ENCODE assay signal across 18 mouse cellular contexts in the genomic region with DNA sequence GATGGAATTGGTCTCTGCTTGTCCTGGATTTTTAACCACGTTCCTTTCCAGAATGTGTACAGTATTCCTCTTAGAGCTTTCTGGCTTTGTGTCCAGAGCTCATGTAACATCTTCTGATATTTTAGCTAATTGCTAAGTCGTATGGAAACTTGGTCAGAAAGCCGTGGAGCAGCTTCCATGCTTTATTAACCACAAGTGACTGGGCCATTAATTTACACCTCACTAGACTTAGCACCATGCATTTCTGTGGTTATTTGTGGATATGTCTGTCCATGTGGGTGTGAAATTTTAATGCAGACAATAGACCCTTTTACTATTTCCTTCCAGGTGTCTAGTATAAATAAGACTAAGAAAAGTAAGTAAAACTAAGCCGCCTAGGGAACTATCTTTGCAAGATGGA. TPM values are rescaled to one million over a fixed set of nuclear protein-coding genes. Genes with fewer than 3 reads are reported as not detected.
"Had no signal": no experiment of that assay in that cellular context is flagged by ENCODE, and none has a peak within 500 bp of the region (broad histone marks: within the 10 kb centered on the region; RNA-seq: fewer than 3 reads in every experiment).

No protein-coding gene starts in this region.

- H3K9ac ChIP-seq: neural tube, embryonic 13.5 days; neural tube, embryonic 15.5 days; stomach, embryonic 15.5 days had no signal

- DNase-seq: retina, postnatal 1 day; right cerebral cortex, adult 18-20 months; right cerebral cortex, postnatal 14 days; right cerebral cortex, postnatal 25 days; right cerebral cortex, postnatal 4 days; spleen, adult 18-20 months; thymus, adult 18-20 months; thymus, adult 2 months; thymus, postnatal 14 days; thymus, postnatal 25 days; thymus, postnatal 36 days; thymus, postnatal 4 days had no signal

- H3K4me2 ChIP-seq: neural tube, embryonic 13.5 days; neural tube, embryonic 15.5 days; stomach, embryonic 15.5 days had no signal

- H3K4me3 ChIP-seq: neural tube, embryonic 13.5 days; neural tube, embryonic 15.5 days; stomach, embryonic 15.5 days had no signal

- H3K36me3 ChIP-seq: neural tube, embryonic 13.5 days; neural tube, embryonic 15.5 days; stomach, embryonic 15.5 days had no signal

- H3K9me3 ChIP-seq: neural tube, embryonic 13.5 days; neural tube, embryonic 15.5 days; stomach, embryonic 15.5 days had no signal

- H3K27me3 ChIP-seq: neural tube, embryonic 13.5 days; neural tube, embryonic 15.5 days; stomach, embryonic 15.5 days had no signal

- H3K4me1 ChIP-seq: neural tube, embryonic 13.5 days; neural tube, embryonic 15.5 days had no signal

- H3K27ac ChIP-seq: neural tube, embryonic 13.5 days; neural tube, embryonic 15.5 days; stomach, embryonic 15.5 days; stomach, postnatal 0 days had no signal

RNA-seq across cellular contexts. Expression of gene Nrsn1, which starts 7.6 kb away (rescaled TPM):
- total RNA-seq: neutrophil, adult 5-6 weeks had no signal
- polyA plus RNA-seq: spleen, adult 2 months; thymus, adult 2 months had no signal
